Mouse (Mus musculus): ENCODE data around the gene Itprid1.

Gene Itprid1

DNA sequence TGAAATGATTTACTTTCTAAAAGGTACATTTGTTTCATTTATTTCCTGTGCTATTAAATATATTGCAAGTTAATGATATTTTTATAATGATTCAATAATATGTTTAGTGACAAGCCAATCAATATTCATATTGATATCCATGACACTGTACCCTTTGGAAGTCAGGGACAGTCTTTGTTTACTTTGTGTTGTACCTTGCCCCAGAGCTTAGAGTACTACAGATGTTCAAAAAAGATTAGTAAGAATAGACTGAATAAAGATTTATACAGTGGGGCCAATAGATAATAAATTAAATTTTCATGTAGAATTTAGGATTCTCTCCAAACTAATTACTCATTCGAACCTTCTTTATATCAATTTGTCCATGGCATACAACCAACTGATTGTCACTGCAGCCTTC, 50.9 kb downstream of the Itprid1 start:
- no peak for DNase-seq (ENCODE audit: low read depth, low spot score)

DNA sequence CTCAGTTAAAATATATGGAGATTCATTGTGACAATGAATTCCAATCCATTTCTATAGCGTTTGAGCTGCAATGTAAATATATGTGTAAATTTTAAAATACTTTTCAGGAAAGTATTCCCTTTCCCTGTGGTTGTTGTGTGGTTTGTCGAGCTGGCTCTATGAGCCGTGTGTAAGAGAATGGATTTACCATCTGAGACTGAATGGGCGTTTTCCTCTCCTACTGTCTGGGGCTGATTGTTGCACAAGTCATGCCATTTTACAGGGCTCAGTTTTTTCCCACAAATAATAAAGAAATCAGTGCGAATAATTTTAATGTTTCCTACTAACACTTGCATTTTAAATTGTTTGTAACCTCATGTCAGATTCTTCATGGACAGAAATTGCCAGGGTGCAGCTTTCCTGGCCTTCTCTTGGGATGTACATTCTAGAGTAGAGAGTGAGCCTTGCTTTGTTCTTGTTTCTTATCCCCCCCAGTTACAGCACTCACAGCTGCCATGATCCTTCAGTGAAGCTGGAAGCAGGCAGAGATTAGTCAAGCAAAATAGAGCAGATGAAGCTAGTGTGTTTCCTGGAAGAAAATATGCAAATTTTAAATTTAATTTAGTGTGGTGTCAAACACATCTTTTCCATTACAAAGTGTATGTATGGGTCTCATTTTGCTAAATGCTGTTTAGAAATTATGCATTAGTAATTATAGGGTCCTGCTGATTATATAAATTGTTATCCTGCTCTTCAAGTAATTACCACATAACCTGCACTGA, 65.1 kb downstream of the Itprid1 start:
- DNase-seq (ENCODE audit: low read depth, low spot score): no peak

DNA sequence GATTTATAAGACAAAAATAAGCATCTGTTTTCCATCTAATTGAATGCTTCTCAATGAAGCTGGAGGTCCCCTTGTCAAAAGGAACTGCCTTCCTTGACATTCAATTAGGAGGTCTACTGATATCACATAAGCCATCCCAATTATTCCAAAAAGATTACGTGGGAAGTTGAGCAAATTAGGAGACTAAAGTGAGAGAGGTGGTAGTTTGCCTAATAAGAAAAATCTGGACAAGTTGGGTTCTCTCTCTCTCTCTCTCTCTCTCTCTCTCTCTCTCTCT, 65.6 kb downstream of the Itprid1 start:
- no peak for DNase-seq (ENCODE audit: low read depth, low spot score)

GRCm38 (mm10) chr6:55919206-55919605, 82.5 kb downstream of the Itprid1 start:
- no peak for DNase-seq (ENCODE audit: low read depth, low spot score)

DNA sequence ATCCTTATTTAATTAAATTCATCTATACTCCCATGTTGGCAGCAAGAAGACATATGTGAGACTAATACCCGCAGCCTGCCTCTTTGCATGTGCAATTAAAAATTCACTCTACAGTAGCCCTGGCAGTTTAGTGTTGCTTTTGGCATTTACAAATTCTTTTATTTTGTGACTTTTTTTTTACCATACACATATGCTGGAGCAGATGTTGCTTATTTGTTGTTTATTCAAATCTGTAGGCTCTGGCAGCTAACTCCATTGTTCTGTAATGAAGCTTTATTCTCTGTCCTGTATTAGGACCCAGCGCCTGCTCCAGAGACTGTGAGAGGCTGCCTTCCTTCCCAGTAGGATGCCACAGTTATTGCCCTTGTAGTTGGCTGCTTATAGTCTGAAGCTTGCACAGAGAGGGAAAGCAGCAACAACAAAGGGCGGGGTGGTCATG, 83.6 kb downstream of the Itprid1 start:
- no peak for DNase-seq (ENCODE audit: low read depth, low spot score)

DNA sequence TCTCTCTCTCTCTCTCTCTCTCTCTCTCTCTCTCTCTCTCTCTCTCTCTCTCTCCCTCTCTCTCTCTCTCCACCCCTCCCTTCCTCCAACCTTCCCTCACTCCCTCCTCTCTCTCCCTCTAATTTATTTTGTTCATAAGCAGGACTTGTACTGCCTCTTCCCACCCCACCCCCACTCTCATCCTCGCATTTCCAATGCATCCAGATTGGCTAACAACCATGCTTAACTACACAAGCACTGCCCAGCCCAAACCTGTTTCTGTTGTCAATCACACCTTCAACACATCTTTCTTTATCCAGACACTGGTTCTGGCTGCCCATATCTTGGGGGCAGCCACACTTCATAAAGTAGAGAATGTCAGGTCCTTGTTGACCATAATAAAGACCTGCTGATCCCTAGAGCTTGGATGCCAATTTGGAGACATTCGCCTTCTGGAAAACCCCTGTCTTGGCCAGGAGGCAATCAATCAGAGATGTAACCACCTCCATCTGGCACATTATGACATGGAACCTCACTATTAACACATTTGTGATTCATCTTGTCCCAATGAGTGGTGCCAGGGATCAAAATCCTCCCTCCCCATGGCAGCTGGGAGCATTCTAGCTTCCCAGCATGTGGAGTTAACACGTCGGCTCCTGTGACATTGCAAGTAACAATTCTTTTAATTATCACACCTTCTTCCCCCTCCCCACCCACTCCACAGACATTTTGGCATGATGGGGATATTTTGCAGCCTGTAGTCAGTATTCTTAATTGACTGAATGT, 84.4 kb downstream of the Itprid1 start:
- DNase-seq (ENCODE audit: low read depth, low spot score): no peak

DNA sequence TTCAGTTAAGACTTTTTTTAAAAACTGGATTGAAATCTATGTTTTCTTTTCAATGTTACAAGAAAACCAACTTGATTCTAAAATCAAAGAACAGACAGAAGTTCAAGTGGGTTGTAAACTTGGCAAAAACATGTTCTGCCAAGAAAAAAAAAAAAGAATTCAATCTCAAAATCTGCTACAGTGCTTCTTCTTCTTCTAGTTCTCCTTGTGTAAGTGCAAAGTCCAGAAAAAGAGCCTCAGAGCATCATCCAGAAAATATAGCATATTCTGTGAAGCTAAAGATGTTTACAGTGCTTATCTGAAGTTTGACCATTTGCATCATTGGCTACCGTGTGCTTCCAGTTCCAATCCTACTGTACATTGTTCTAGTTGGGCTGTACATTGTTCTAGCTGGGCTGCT, 108.0 kb downstream of the Itprid1 start:
- no peak for DNase-seq (ENCODE audit: low read depth, low spot score)

DNA sequence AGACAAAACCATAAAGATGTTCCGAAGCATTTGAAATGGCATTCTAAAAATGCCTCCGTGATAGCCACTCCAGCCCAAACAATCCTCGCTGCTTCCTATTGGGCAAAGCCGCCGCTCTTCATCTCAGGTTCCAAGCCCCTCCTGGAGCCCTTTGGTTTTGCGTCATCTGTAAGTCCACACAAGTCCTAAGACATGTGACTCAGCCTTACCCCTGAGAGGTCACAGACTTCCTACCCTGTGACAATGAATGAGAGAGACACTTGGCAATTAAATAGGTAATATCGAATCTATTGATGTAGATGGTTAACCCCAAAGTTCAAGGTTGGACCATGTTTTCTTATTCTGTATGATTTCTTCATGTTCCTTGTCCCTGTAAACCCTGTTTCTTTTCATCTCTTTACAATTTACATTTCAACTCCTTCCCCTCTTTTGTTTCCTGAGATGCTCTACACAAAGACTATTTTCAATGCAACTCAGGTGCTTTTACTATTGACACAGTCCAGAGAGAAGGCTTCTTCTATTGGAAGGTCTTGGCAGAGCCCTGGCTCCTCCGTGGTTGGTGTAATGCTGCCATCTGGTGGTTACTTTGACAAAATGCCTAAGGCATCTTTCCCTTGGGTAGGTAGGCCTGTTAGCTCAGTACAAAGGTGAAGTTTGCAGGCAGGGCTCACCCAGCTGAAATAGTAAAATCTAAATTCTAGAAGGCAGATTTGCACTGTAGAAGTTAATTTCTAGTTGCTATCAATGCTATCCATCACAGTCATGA, 113.8 kb downstream of the Itprid1 start:
- peak; percentile 6 for DNase-seq (ENCODE audit: low read depth, low spot score)

DNA sequence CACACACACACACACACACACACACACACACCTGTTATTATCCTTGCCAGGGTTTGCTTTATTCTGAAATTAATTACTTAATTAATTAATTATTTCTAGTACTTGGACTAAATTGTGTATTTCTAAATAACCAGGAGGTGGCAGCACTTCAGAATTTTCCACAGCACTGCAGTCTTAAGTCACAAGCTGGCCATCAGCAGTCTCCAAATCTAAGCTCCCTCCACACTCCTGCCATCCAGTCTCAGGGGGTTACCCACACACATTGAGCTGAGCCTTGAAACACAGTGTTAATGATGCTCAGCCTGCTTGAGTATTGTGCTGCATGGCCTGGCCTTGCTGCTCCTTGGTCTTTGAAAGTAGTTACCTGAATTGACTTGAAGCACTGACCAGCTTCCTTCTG, 136.3 kb downstream of the Itprid1 start:
- no peak for DNase-seq (ENCODE audit: low read depth, low spot score)

DNA sequence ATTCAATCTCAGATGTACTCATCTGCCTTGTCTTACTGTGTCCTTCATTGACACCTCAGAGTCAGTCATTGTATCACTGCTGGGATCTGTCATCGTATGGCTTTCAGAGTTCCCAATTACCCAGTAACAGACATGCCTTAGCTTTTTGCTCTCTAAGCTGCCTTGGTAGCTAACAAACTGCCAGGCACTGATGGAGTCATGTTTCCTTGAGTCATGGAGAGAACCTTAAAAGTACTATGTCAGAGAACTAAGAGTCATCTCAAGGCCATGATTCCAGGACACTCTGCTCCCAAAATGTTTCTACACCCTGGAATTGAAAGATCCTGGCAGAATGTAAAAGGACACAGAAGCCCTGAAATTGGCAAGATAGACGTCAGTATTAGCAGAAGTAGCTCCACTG, 143.1 kb downstream of the Itprid1 start:
- no peak for DNase-seq (ENCODE audit: low read depth, low spot score)

DNA sequence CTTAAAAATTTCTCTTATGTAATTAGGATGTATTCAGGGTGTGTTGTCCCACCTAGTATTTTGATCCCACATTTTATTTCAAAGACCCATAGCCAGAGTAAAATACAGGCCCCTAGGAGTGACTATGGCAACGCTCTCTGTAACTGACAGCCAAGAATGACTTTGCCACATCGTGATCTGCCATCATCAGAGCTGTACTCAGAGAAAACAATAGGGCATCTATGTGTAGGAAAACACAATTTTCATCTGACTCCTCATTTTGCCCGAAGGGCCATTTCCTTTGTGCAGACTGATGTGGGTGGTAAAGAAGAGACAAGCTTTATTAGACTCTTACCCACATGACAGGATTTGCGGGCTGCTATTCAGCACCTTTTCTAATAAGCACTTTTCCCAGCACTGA, 172.0 kb downstream of the Itprid1 start:
- DNase-seq (ENCODE audit: low read depth, low spot score): no peak

DNA sequence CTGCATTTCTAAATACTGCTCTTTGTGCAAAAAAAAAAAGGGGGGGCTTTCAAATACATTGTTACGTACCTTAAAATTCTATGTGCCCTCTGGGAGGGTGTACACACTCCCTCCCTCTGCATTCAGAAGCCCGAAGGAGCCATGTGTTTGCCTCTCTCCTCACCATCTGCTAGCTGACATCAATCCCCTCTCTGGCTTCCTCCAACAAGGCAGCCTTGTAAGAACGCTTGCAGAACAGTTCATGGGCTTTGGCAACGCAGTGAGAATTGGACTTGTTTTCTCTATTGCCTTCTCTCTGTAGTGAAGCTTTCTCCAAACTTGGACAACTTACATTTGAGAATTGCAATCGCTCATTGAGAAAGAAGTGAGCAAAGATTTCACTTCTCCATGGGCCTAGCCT, 175.7 kb downstream of the Itprid1 start:
- no peak for DNase-seq (ENCODE audit: low read depth, low spot score)

- no peak for DNase-seq (ENCODE audit: low read depth, low spot score)
These were observed 180.7 kb downstream of the Itprid1 start, which contains the start of gene Ppp1r17 for GRCm38 (mm10) chr6:56017291-56017994. Ppp1r17 (plus strand) TSS chr6:56017497.

- DNase-seq (ENCODE audit: low read depth, low spot score): no peak
These were observed 182.9 kb downstream of the Itprid1 start for GRCm38 (mm10) chr6:56019632-56020031.

GRCm38 (mm10) chr6:56025533-56025932, 188.8 kb downstream of the Itprid1 start:
- no peak for DNase-seq (ENCODE audit: low read depth, low spot score)

GRCm38 (mm10) chr6:56027318-56027717, 190.6 kb downstream of the Itprid1 start:
- DNase-seq (ENCODE audit: low read depth, low spot score): no peak

GRCm38 (mm10) chr6:56027966-56028365, 191.3 kb downstream of the Itprid1 start:
- DNase-seq (ENCODE audit: low read depth, low spot score): no peak
